Comparison of ENCODE assay signal across 18 mouse cellular contexts in genomic region chr6:99173902-99174210, GRCm38 (mm10).
A peak's percentile ranks its signal among the peaks of the same experiment; 100 is the strongest.
DNase-seq lines count a peak whose midpoint lies in the region; ATAC-seq lines count a peak whose summit lies in the region.
"Had no signal": no experiment of that assay in that cellular context is flagged by ENCODE, and none has a peak within 500 bp of the region (broad histone marks: within the 10 kb centered on the region; RNA-seq: fewer than 3 reads in every experiment).

No protein-coding gene starts in this region.

- no peak overlapping the region for H3K4me3 ChIP-seq in kidney, embryonic 16.5 days (ENCODE audit: low read length)
- no peak overlapping the region for H3K4me3 ChIP-seq in kidney, embryonic 14.5 days (ENCODE audit: low read length)
- H3K4me3 ChIP-seq in intestine, embryonic 14.5 days (ENCODE audit: low read depth, low read length) = 0 out of 2 replicates have a peak overlapping the region, but pooled peaks have one; percentile 23
- H3K4me3 ChIP-seq in liver, embryonic 15.5 days (replicated peaks) = no peak overlapping the region
- no peak overlapping the region for H3K4me3 ChIP-seq in stomach, embryonic 15.5 days (replicated peaks)
- H3K4me3 ChIP-seq: forebrain, embryonic 12.5 days; kidney, embryonic 15.5 days; layer of hippocampus, adult 2 months; left cerebral cortex, adult 2 months; neural tube, embryonic 12.5 days had no signal

- no peaks in the 10 kb centered on the region for H3K36me3 ChIP-seq in kidney, embryonic 16.5 days (ENCODE audit: insufficient read depth, low read length)
- no peaks in the 10 kb centered on the region for H3K36me3 ChIP-seq in kidney, embryonic 14.5 days (ENCODE audit: control insufficient read depth, insufficient read depth, low read length)
- H3K36me3 ChIP-seq in intestine, embryonic 14.5 days (ENCODE audit: control insufficient read depth, insufficient read depth, low read length) = no peaks in the 10 kb centered on the region
- no peaks in the 10 kb centered on the region for H3K36me3 ChIP-seq in liver, embryonic 15.5 days (replicated peaks)
- H3K36me3 ChIP-seq in stomach, embryonic 15.5 days = no peaks in the 10 kb centered on the region
- H3K36me3 ChIP-seq: forebrain, embryonic 12.5 days; kidney, embryonic 15.5 days; neural tube, embryonic 12.5 days had no signal

- no peak overlapping the region for H3K4me2 ChIP-seq in kidney, embryonic 16.5 days (replicated peaks; ENCODE audit: low read depth, low read length)
- no peak overlapping the region for H3K4me2 ChIP-seq in kidney, embryonic 14.5 days (replicated peaks; ENCODE audit: low read depth, low read length)
- peak overlapping the region; percentile 40 for H3K4me2 ChIP-seq in intestine, embryonic 14.5 days (ENCODE audit: low read length)
- no peak overlapping the region; the same call in 1 of the 2 replicates for H3K4me2 ChIP-seq in liver, embryonic 15.5 days
- H3K4me2 ChIP-seq in stomach, embryonic 15.5 days = 0 out of 2 replicates have a peak overlapping the region, but pooled peaks have one; percentile 9
- H3K4me2 ChIP-seq: forebrain, embryonic 12.5 days; kidney, embryonic 15.5 days; neural tube, embryonic 12.5 days had no signal

- no peak for DNase-seq in intestine, embryonic 14.5 days (ENCODE audit: low spot score)
- no peak for DNase-seq in adrenal gland, postnatal 4 days (ENCODE audit: low spot score in 2 of 2)
- DNase-seq in thymus, adult 18-20 months = no peak
- DNase-seq: adrenal gland, adult 8-10 months; cerebellum, adult 8-10 months; embryo, embryonic 11 days; gastrocnemius, postnatal 36 days; heart, postnatal 14 days had no signal

- no peaks in the 10 kb centered on the region for H3K9me3 ChIP-seq in kidney, embryonic 16.5 days (ENCODE audit: low read length)
- H3K9me3 ChIP-seq in kidney, embryonic 14.5 days (ENCODE audit: control insufficient read depth, low read length) = no peaks in the 10 kb centered on the region
- H3K9me3 ChIP-seq in intestine, embryonic 14.5 days (ENCODE audit: control insufficient read depth, low read length) = no peaks in the 10 kb centered on the region
- no peaks in the 10 kb centered on the region for H3K9me3 ChIP-seq in liver, embryonic 15.5 days (replicated peaks)
- no peaks in the 10 kb centered on the region for H3K9me3 ChIP-seq in stomach, embryonic 15.5 days
- H3K9me3 ChIP-seq: forebrain, embryonic 12.5 days; kidney, embryonic 15.5 days; neural tube, embryonic 12.5 days had no signal

- no peak for ATAC-seq in kidney, embryonic 16.5 days (ENCODE audit: low FRiP score, low TSS enrichment)
- no peak for ATAC-seq in kidney, embryonic 14.5 days (ENCODE audit: low FRiP score, low TSS enrichment)
- no peak for ATAC-seq in intestine, embryonic 14.5 days (replicated peaks; ENCODE audit: low FRiP score, low TSS enrichment, low read depth)
- no peak for ATAC-seq in liver, embryonic 15.5 days (ENCODE audit: insufficient read depth)
- ATAC-seq in stomach, embryonic 15.5 days (ENCODE audit: insufficient read depth, low FRiP score, low read depth) = no peak
- ATAC-seq: hindbrain, embryonic 16.5 days had no signal

- peak overlapping the region; percentile 34; the same call in 1 of the 2 replicates for H3K27ac ChIP-seq in kidney, embryonic 16.5 days (ENCODE audit: low read length)
- no peak overlapping the region for H3K27ac ChIP-seq in kidney, embryonic 14.5 days (ENCODE audit: low read depth, low read length)
- peak overlapping the region; percentile 77 for H3K27ac ChIP-seq in intestine, embryonic 14.5 days (ENCODE audit: low read depth)
- peak overlapping the region; percentile 67; the same call in 1 of the 2 replicates for H3K27ac ChIP-seq in liver, embryonic 15.5 days (replicated peaks)
- H3K27ac ChIP-seq in stomach, embryonic 15.5 days = peak overlapping the region; percentile 76
- H3K27ac ChIP-seq: forebrain, embryonic 12.5 days; kidney, embryonic 15.5 days; layer of hippocampus, adult 2 months; left cerebral cortex, adult 2 months; neural tube, embryonic 12.5 days had no signal

- 46% methylated on average over 2 of the region's 2 CpGs for WGBS in kidney, embryonic 16.5 days
- WGBS in kidney, embryonic 14.5 days = 58% methylated on average over 2 of the region's 2 CpGs
- WGBS in intestine, embryonic 14.5 days = 21% methylated on average over 2 of the region's 2 CpGs
- 58% methylated on average over 2 of the region's 2 CpGs for WGBS in liver, embryonic 15.5 days (ENCODE audit: insufficient replicate concordance)
- 33% methylated on average over 2 of the region's 2 CpGs for WGBS in stomach, embryonic 15.5 days

- peaks cover 21% of the 10 kb centered on the region for H3K4me1 ChIP-seq in kidney, embryonic 16.5 days (ENCODE audit: insufficient read depth, low read length)
- no peaks in the 10 kb centered on the region for H3K4me1 ChIP-seq in kidney, embryonic 14.5 days (ENCODE audit: control insufficient read depth, insufficient read depth, low read length)
- H3K4me1 ChIP-seq in intestine, embryonic 14.5 days (replicated peaks; ENCODE audit: control insufficient read depth, insufficient read depth, low read length) = peaks cover 31% of the 10 kb centered on the region
- peaks cover 33% of the 10 kb centered on the region for H3K4me1 ChIP-seq in liver, embryonic 15.5 days (replicated peaks)
- peaks cover 14% of the 10 kb centered on the region for H3K4me1 ChIP-seq in stomach, embryonic 15.5 days
- H3K4me1 ChIP-seq: neural tube, embryonic 12.5 days had no signal

- no peaks in the 10 kb centered on the region for H3K27me3 ChIP-seq in kidney, embryonic 16.5 days (ENCODE audit: insufficient read depth, low read length)
- H3K27me3 ChIP-seq in kidney, embryonic 14.5 days (ENCODE audit: control insufficient read depth, insufficient read depth, low read length) = no peaks in the 10 kb centered on the region
- no peaks in the 10 kb centered on the region for H3K27me3 ChIP-seq in intestine, embryonic 14.5 days (replicated peaks; ENCODE audit: control insufficient read depth, insufficient read depth, low read length)
- no peaks in the 10 kb centered on the region for H3K27me3 ChIP-seq in liver, embryonic 15.5 days
- no peaks in the 10 kb centered on the region for H3K27me3 ChIP-seq in stomach, embryonic 15.5 days (replicated peaks)
- H3K27me3 ChIP-seq: forebrain, embryonic 12.5 days; kidney, embryonic 15.5 days; neural tube, embryonic 12.5 days had no signal

- no peak overlapping the region for H3K9ac ChIP-seq in kidney, embryonic 16.5 days (replicated peaks; ENCODE audit: low read length)
- H3K9ac ChIP-seq in kidney, embryonic 14.5 days (ENCODE audit: low read depth, low read length) = no peak overlapping the region
- no peak overlapping the region for H3K9ac ChIP-seq in intestine, embryonic 14.5 days (ENCODE audit: low read length)
- no peak overlapping the region for H3K9ac ChIP-seq in liver, embryonic 15.5 days
- H3K9ac ChIP-seq in stomach, embryonic 15.5 days = no peak overlapping the region
- H3K9ac ChIP-seq: forebrain, embryonic 12.5 days; kidney, embryonic 15.5 days; neural tube, embryonic 12.5 days had no signal

Comparison
In these comparisons a context has a peak if more than half of its experiments do, and no peak if none do; other contexts are left out.
1. H3K4me2 ChIP-seq: peak in intestine, embryonic 14.5 days (single experiment) and stomach, embryonic 15.5 days (single experiment); none in kidney, embryonic 16.5 days (single experiment), kidney, embryonic 14.5 days (single experiment) and liver, embryonic 15.5 days (single experiment).